Mouse (Mus musculus) thymus, postnatal 0 days (tissue): ENCODE measurements around the gene Ndufa5. TPM values are rescaled to one million over a fixed set of nuclear protein-coding genes. Genes with fewer than 3 reads are reported as not detected.

Experiments
- DNase-seq: peaks from one replicate; pipeline ENCODE4 v3.0.0-alpha.2; 2015; ENCODE audit warnings: low spot score
- polyA plus RNA-seq: library from polyadenylated mRNA; unstranded; fragments of >200 nt; fragmentation: Nextera tagmentation; extraction: Ambion mirVana; gene quantifications from 2 replicates; pipeline ENCODE4 v1.2.1, GENCODE M21; 2015

The Ndufa5 gene
- 348 and 373 TPM in 2 replicates for polyA plus RNA-seq

- DNase-seq, result peak; percentile 98
Measured at GRCm38 (mm10) chr6:24527155-24528063, at the start of gene Ndufa5. Ndufa5 (minus strand) TSS chr6:24528013.

GRCm38 (mm10) chr6:24573319-24573718, 45.5 kb upstream of the Ndufa5 start:
- DNase-seq, result no peak

- no peak for DNase-seq
Measured at GRCm38 (mm10) chr6:24572431-24572830, 44.6 kb upstream of the Ndufa5 start.

- no peak for DNase-seq
Measured at GRCm38 (mm10) chr6:24571126-24571525, 43.3 kb upstream of the Ndufa5 start.

GRCm38 (mm10) chr6:24570278-24570677, 42.5 kb upstream of the Ndufa5 start:
- DNase-seq, result no peak

GRCm38 (mm10) chr6:24569711-24570110, 41.9 kb upstream of the Ndufa5 start:
- DNase-seq, result no peak

GRCm38 (mm10) chr6:24568963-24569362, 41.1 kb upstream of the Ndufa5 start:
- no peak for DNase-seq

GRCm38 (mm10) chr6:24564886-24565285, 37.1 kb upstream of the Ndufa5 start:
- DNase-seq, result no peak

GRCm38 (mm10) chr6:24564081-24564480, 36.3 kb upstream of the Ndufa5 start:
- DNase-seq, result no peak

- no peak for DNase-seq
Measured at GRCm38 (mm10) chr6:24555488-24555887, 27.7 kb upstream of the Ndufa5 start.

GRCm38 (mm10) chr6:24554427-24555086, 26.7 kb upstream of the Ndufa5 start:
- DNase-seq, result no peak

GRCm38 (mm10) chr6:24552046-24552445, 24.2 kb upstream of the Ndufa5 start:
- DNase-seq, result no peak

GRCm38 (mm10) chr6:24549801-24550200, 22.0 kb upstream of the Ndufa5 start:
- no peak for DNase-seq

GRCm38 (mm10) chr6:24546716-24547420, 19.1 kb upstream of the Ndufa5 start:
- no peak for DNase-seq

- DNase-seq, result no peak
Measured at GRCm38 (mm10) chr6:24543119-24543591, 15.3 kb upstream of the Ndufa5 start.

GRCm38 (mm10) chr6:24542393-24542792, 14.6 kb upstream of the Ndufa5 start:
- DNase-seq, result no peak

GRCm38 (mm10) chr6:24540106-24540505, 12.3 kb upstream of the Ndufa5 start:
- no peak for DNase-seq

- no peak for DNase-seq
Measured at GRCm38 (mm10) chr6:24538435-24538834, 10.6 kb upstream of the Ndufa5 start.

- DNase-seq, result no peak
Measured at GRCm38 (mm10) chr6:24532804-24533203, 5.0 kb upstream of the Ndufa5 start.

GRCm38 (mm10) chr6:24530711-24531420, 3.1 kb upstream of the Ndufa5 start:
- DNase-seq, result no peak

- DNase-seq, result peak; percentile 57
Measured at GRCm38 (mm10) chr6:24530166-24530565, 2.4 kb upstream of the Ndufa5 start.

GRCm38 (mm10) chr6:24528064-24528243, 141 bp upstream of the Ndufa5 start, which contains the start of gene Asb15:
Asb15 (plus strand) TSS chr6:24528144.
- no peak for DNase-seq
